Mouse (Mus musculus): ENCODE measurements around the gene Olah.
A peak's percentile ranks its signal among the peaks of the same experiment; 100 is the strongest.

The Olah gene

DNA sequence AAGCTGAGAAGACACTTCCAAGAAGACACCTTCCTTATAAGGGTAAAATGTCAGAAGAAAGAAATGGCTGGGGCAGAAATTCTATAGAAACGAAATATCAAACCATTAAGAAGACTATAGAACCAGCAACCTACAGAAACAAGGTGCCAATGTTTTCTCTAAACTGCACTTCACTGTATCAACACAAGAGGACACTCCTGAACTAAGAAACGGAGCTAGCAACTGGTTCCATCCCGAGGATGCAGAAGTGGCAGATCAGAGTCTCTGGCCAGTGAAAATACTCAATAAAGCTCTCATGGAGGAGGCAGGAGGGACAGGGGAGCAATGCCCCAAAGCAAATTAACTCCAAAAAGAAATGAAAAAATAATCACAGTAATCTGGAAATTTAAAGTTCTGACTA, 48.1 kb downstream of the Olah start:
- DNase-seq = peak in 1 of 2 experiments; percentile 13

- DNase-seq = no peak
These were observed 48.6 kb downstream of the Olah start for GRCm38 (mm10) chr2:3348422-3348821.

- peak; percentile 57 to 59 for DNase-seq
These were observed 61.3 kb downstream of the Olah start, which contains the start of gene Acbd7 for GRCm38 (mm10) chr2:3335611-3336301. Gene Acbd7, plus strand, starts transcription at chr2:3336168.

- no peak for DNase-seq
These were observed 63.2 kb downstream of the Olah start for GRCm38 (mm10) chr2:3333761-3334160.

- peak; percentile 98 for DNase-seq
These were observed 64.3 kb downstream of the Olah start, which contains the start of gene Rpp38 for GRCm38 (mm10) chr2:3332484-3333242. Gene Rpp38, minus strand, starts transcription at chr2:3332643.

DNA sequence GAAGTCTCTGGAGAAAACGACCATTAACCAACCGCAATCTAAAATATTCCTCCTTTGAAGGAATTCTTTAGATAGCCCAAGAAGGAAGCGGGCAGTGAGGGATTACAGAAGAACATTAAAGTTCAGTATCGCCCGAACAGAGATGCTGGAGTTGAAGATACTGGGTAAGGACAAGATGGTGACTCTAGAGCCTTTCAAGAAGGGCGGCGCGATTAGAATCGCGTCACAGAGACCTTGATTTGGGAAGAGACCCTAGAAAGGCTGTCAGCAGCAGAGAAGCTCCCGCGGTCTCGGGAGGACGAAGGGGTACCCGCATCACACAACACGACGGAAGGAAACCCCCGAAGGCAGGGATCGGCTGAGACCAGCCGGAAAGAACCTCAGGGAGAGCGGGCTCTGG, 65.0 kb downstream of the Olah start:
- DNase-seq = no peak

- no peak for DNase-seq
These were observed 65.8 kb downstream of the Olah start for GRCm38 (mm10) chr2:3331071-3331703.

DNA sequence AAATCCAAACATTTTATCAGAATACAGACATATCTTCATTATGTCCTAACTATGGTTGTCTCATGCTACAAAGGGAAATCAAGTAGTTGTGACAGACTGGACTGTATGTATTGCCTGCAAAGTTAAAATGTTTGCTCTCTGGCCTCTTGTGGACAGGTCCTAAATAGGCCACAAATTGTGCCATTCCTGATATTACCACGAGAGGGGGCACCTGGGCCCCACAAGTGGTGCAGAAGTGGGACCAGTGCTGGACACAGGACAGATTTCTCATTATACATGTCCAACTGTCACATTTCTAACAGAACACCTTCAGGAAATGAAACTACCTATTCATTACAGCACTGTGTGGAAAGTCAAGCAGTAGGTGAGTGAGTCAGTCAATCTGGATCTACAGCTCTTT, 69.7 kb downstream of the Olah start:
- peak; percentile 50 to 76 for DNase-seq

DNA sequence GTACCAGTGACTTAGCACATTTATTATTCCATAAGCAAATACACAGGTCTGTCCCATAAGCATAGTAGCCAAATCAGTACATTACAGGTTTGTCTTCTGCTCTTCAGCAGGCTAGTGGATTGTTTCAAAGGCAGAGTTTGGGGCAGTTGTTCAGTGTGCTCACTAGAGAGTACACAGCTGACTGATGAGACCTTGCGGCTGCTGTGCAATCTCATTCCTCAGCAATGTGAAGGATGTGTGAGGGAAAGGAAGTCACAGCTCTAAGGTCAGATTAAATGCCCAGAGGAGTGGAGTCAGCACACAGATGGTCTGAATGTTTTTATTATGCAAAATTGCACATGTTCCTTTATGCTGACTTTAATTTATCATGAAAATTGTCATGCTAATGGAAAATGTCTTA, 70.5 kb downstream of the Olah start:
- peak in 1 of 2 experiments; percentile 45 for DNase-seq

- no peak for DNase-seq
These were observed 72.5 kb downstream of the Olah start for GRCm38 (mm10) chr2:3324381-3325130.

- no peak for DNase-seq
These were observed 73.9 kb downstream of the Olah start for GRCm38 (mm10) chr2:3323132-3323531.

- peak in 1 of 2 experiments; percentile 6 for DNase-seq
These were observed 91.5 kb downstream of the Olah start for GRCm38 (mm10) chr2:3305426-3306025.

DNA sequence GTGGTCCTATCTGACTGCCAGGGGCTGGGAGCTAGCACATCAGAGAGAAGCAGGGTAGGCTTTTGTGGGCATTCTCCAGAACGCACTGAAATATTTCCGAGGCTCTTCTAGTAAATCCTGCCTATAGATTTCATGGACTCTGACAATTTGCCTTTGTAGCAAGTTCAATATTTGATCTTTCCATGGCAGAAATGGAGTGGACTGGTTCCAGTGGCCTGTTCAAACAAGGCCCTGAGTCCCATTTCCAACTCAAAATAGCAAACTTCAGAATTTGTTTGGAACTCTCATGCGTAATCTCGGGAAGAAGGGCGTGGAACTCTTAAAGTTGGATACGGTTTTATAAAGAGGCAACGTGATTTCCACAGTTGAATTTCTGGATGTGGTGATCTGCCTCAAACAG, 101.2 kb downstream of the Olah start:
- no peak for DNase-seq

GRCm38 (mm10) chr2:3292170-3292569, 104.8 kb downstream of the Olah start:
- no peak for DNase-seq

Data from lung, postnatal 4 days (tissue).